Mouse (Mus musculus): ENCODE data around the gene Prkar1a. TPM values are rescaled to one million over a fixed set of nuclear protein-coding genes. Genes with fewer than 3 reads are reported as not detected.

Gene Prkar1a
- total RNA-seq, 2 experiments from 2014 or later = 463 to 484 TPM

- no peak for DNase-seq (ENCODE audit: low spot score in 2 of 2)
These were observed 55.4 kb downstream of the Prkar1a start for GRCm38 (mm10) chr11:109704311-109705205.

GRCm38 (mm10) chr11:109705336-109706054 lies 56.3 kb downstream of the Prkar1a start:
- no peak for DNase-seq (ENCODE audit: low spot score in 2 of 2)

GRCm38 (mm10) chr11:109706055-109706412 lies 56.8 kb downstream of the Prkar1a start:
- no peak for DNase-seq (ENCODE audit: low spot score in 2 of 2)

GRCm38 (mm10) chr11:109706586-109706985 lies 57.4 kb downstream of the Prkar1a start:
- DNase-seq (ENCODE audit: low spot score in 2 of 2) = no peak

- no peak for DNase-seq (ENCODE audit: low spot score in 2 of 2)
These were observed 58.2 kb downstream of the Prkar1a start for GRCm38 (mm10) chr11:109707442-109707841.

- DNase-seq (ENCODE audit: low spot score in 2 of 2) = no peak
These were observed 59.6 kb downstream of the Prkar1a start for GRCm38 (mm10) chr11:109708786-109709185.

GRCm38 (mm10) chr11:109709501-109709900 lies 60.3 kb downstream of the Prkar1a start:
- DNase-seq (ENCODE audit: low spot score in 2 of 2) = no peak

GRCm38 (mm10) chr11:109714341-109715247 lies 65.4 kb downstream of the Prkar1a start:
- DNase-seq (ENCODE audit: low spot score in 2 of 2) = peak in 1 of 2 experiments; percentile 62

GRCm38 (mm10) chr11:109715311-109715781 lies 66.1 kb downstream of the Prkar1a start:
- no peak for DNase-seq (ENCODE audit: low spot score in 2 of 2)

GRCm38 (mm10) chr11:109716981-109717380 lies 67.8 kb downstream of the Prkar1a start:
- DNase-seq (ENCODE audit: low spot score in 2 of 2) = no peak

- peak in 1 of 2 experiments; percentile 52 for DNase-seq (ENCODE audit: low spot score in 2 of 2)
These were observed 68.2 kb downstream of the Prkar1a start for GRCm38 (mm10) chr11:109717448-109717847.

GRCm38 (mm10) chr11:109717966-109718895 lies 69.0 kb downstream of the Prkar1a start:
- no peak for DNase-seq (ENCODE audit: low spot score in 2 of 2)

Other genes with a start within 250 kb of the Prkar1a start
- gene 9930022D16Rik, start 235.5 kb upstream of the Prkar1a start, total RNA-seq (2021) = not detected
- gene Amz2, start 223.5 kb upstream of the Prkar1a start, total RNA-seq (2021) = 10 to 100 TPM; 70.6 to 75.2 TPM
- 10 to 100 TPM; 10.4 to 11.2 TPM for gene Arsg, start 176.0 kb upstream of the Prkar1a start, total RNA-seq (2021)
- gene Slc16a6, start 175.8 kb upstream of the Prkar1a start, total RNA-seq (2021) = 10 to 100 TPM in 1 of 2 experiments, 1 to 10 TPM in 1; 9.6 to 12.1 TPM
- 10 to 100 TPM; 23.1 to 25.6 TPM for gene Wipi1, start 37.4 kb upstream of the Prkar1a start, total RNA-seq (2021)
- 10 to 100 TPM; 18.7 to 21.0 TPM for gene Fam20a, start 72.9 kb downstream of the Prkar1a start, total RNA-seq (2021)
- not detected for gene 1700012B07Rik, start 178.6 kb downstream of the Prkar1a start, total RNA-seq (2021)

All from layer of hippocampus, postnatal 14 days (tissue).